Mouse (Mus musculus): Measurements from ENCODE around the gene Gm438. TPM values are rescaled to one million over a fixed set of nuclear protein-coding genes. Genes with fewer than 3 reads are reported as not detected.

Gene Gm438
- polyA plus RNA-seq, 1 experiment from 2014 or later = not detected

Other genes with a start within 250 kb of the Gm438 start
- not detected in 2 replicates for gene Gm13124, start 221.4 kb downstream of the Gm438 start, polyA plus RNA-seq (2015; fragmentation: Nextera tagmentation; extraction: Ambion mirVana)
- gene Aadacl4, start 172.9 kb downstream of the Gm438 start, polyA plus RNA-seq (2015; fragmentation: Nextera tagmentation; extraction: Ambion mirVana) = not detected in 2 replicates
- gene Gm436, start 100.2 kb downstream of the Gm438 start, polyA plus RNA-seq (2015; fragmentation: Nextera tagmentation; extraction: Ambion mirVana) = not detected in 2 replicates
- not detected in 2 replicates for gene Gm13178, start 65.2 kb downstream of the Gm438 start, polyA plus RNA-seq (2015; fragmentation: Nextera tagmentation; extraction: Ambion mirVana)
- gene Dhrs3, start 106.2 kb upstream of the Gm438 start, polyA plus RNA-seq (2015; fragmentation: Nextera tagmentation; extraction: Ambion mirVana) = 16.3 and 28.1 TPM in 2 replicates